Mouse (Mus musculus) mouse trophoblast stem cell (cell line): ENCODE data around the gene Slc39a3.

ENCODE experiments used
- in situ Hi-C, 2 experiments: fragments of 300-500 bp; cut with MseI, MboI; formaldehyde crosslinking; loops; 2 replicates in 1 of 2; 3 replicates in 1 of 2; pipeline ENCODE4 v1.15.1; 2025

Gene Slc39a3

DNA sequence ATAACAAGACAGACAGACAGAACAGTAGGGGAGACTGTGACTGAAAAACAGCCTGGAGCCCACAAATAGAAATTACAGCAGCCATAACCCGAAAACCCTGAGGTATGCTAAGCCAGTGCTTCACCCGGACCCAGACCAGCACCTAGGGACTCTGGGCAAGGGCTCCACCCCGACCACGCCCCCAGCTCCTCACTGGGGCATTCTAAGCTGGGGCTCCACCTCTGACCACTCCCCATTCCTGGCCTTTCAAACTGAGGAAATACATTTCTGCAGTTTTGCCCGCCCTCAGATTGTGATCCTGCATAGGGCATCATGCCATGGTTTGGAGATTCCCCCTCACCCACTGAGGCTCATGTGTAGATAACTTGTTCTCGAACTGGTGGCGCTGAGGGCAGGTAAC is 30.0 kb downstream of the Slc39a3 start:
- in situ Hi-C loops: no loop called here

DNA sequence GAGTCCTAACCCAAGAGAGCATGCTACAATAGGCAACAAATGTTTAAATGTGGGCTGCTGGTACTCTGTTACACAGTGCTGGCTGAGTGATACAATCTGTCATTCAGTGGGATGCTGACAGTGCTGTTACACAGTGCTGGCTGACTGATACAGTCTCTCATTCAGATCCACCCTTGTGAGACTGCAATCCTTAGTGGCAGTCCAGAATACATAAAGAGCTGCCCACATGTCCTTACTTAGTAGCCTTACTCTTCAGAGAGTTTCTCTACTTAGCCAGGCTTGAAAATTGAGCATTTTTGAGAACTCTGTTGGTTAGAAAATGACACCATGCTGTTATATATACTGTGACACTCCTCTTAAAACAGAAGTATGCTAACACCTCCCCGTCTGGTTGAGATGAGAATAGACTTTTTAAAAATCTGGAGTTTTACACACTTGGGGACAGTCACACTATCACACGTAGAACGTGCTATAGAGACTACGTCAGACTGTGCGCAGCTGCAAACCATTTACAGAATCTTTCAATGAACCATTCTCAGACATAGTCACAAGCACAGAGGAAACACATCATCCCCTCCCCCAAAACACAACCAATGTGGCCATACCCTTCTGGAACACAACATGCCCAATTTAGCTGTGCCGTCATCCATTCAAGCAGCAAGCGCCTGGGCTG is 31.1 kb downstream of the Slc39a3 start:
- in situ Hi-C loops: no loop called here

DNA sequence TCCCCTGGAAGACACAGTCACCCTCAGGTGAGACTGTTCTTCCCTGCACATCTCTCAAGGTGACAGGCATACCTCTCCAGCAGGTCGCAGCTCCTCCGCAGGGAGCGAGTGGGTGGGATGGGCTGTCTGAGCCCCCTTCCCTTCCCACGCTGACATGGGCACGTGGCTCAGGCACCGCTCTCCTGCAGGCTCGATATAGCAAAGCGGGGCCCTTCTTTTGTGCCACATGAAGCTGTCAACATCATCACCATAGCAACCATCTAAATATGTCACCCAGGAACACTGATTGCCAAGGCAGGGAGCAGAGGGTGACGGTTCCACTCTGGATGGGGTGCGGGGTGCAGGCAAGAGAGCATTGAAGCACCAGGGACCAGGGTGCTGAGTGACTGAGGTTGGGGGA is 36.1 kb downstream of the Slc39a3 start:
- in situ Hi-C loops: no loop called here

DNA sequence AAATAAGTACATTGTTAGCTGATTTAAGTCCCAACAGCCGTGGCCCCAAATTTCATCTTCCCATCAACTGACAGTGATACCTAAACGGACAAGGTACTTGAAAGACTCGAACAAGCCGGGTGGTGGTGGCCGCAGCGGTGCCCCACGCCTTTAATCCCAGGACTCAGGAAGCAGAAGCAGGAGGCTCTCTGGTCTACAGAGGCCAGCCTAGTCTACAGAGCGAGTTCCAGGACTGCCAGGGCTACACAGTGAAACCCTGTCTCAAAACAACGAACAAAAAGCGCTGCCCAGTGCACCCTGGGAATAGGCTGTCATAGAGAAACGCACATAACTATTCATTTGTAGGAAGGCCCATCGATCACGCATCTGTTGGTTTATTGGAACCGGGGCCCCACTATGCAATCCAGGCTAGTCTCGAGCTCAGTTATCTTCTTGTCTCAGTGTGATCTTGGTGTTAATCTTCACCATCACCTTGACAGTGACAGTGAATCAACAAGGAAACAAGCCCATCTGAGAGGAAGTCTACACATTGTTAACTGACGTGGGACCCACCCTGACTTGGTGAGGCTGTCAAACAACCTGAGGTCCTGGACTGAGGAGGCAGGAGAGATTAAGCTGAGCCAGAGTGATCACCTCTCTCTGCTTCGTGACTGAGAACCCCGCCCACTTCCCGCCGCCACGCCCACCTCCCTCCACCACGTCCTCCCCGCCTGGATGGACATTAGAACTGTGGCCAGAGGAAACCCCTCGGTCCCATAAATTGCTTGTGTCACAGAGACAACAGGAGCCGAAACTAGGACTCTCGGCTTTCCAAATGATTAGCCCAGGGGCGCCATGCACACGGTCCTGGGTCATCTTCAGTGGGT is 36.8 kb downstream of the Slc39a3 start:
- in situ Hi-C loops: no loop called here

- in situ Hi-C loops: loop anchor here in 1 of 2 experiments (5.0 kb wide), 1 partner anchor 43 kb away; no protein-coding TSS in a partner anchor
Observed at GRCm38 (mm10) chr10:80999362-81000196, 37.6 kb downstream of the Slc39a3 start.

GRCm38 (mm10) chr10:80998778-80999177 is 38.4 kb downstream of the Slc39a3 start:
- in situ Hi-C loops: loop anchor here in 1 of 2 experiments (5.0 kb wide), 1 partner anchor 44 kb away; no protein-coding TSS in a partner anchor

- in situ Hi-C loops: loop anchor here in 1 of 2 experiments (5.0 kb wide), 1 partner anchor 44 kb away; no protein-coding TSS in a partner anchor
Observed at GRCm38 (mm10) chr10:80998021-80998420, 39.2 kb downstream of the Slc39a3 start.

DNA sequence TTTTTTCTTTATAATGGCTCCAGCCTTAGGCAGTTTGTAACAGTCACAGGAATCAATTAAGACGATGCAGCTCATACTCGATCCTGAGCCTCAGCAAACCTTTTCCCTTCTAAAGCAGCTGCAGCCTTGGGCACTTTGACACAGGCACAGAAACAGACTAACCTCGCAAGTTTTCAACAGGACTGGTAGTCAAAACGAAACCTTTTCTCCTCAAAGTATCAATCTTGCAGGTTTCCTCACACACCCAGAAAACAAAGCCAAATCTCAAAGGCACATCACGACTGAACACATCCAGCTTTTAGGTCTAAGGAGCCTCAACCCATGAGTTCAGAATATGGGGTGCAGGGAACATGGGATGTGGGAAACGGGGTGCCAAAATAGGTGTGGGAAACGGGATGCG is 39.9 kb downstream of the Slc39a3 start:
- in situ Hi-C loops: loop anchor here in 1 of 2 experiments (5.0 kb wide), 1 partner anchor 45 kb away; no protein-coding TSS in a partner anchor

GRCm38 (mm10) chr10:80996501-80996900 is 40.7 kb downstream of the Slc39a3 start:
- in situ Hi-C loops: loop anchor here in 1 of 2 experiments (5.0 kb wide), 1 partner anchor 46 kb away; no protein-coding TSS in a partner anchor

GRCm38 (mm10) chr10:80995091-80995632 is 42.1 kb downstream of the Slc39a3 start:
- in situ Hi-C loops: loop anchor here in 1 of 2 experiments (5.0 kb wide), 1 partner anchor 47 kb away; no protein-coding TSS in a partner anchor

DNA sequence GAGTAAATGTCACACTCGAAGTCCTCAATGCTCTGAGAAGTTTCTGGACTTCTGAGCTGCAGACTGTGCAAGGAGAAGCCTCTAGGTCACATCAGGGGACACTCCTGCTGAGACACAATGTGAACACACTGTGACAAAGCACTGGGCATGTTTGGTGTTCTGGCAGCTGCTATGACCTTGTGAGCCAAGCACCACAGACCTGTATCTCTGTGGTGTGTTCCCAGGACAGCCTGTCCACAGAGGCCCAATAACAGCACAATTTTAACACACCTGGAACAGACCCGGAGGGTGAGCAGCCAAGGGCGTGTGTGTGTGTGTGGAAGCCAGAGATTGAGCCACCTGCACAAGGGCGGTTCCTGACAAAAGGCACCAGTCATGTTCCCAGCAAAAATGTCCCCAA is 42.6 kb downstream of the Slc39a3 start:
- in situ Hi-C loops: loop anchor here in 1 of 2 experiments (5.0 kb wide), 2 partner anchors 48 to 67 kb away; no protein-coding TSS in a partner anchor

- in situ Hi-C loops: loop anchor here in 1 of 2 experiments (5.0 kb wide), 1 partner anchor 66 kb away; no protein-coding TSS in a partner anchor
Observed at GRCm38 (mm10) chr10:80993276-80993675, 44.0 kb downstream of the Slc39a3 start.

GRCm38 (mm10) chr10:80991945-80992344 is 45.3 kb downstream of the Slc39a3 start:
- in situ Hi-C loops: loop anchor here in 1 of 2 experiments (5.0 kb wide), 1 partner anchor 65 kb away; no protein-coding TSS in a partner anchor

DNA sequence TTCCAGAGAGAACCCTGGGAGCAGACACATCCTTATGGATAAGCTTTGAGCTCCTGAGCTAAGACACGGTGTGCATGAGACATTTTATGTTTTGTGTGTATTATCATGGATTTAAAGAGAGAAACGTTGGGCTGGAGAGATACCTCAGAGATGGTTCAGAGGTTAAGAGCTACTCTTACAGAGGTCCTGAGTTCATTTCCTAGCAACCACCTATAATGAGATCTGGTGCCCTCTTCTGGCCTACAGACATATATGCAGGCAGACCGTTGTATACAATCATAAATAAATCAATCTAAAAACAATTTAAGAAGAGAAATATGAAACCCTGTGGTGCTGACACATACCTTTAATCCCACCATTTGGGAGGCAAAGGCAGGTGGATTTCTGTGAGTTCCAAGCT is 46.2 kb downstream of the Slc39a3 start:
- in situ Hi-C loops: loop anchor here in 1 of 2 experiments (5.0 kb wide), 1 partner anchor 64 kb away; no protein-coding TSS in a partner anchor

GRCm38 (mm10) chr10:80990406-80990805 is 46.8 kb downstream of the Slc39a3 start:
- in situ Hi-C loops: loop anchor here in 1 of 2 experiments (5.0 kb wide), 1 partner anchor 63 kb away; no protein-coding TSS in a partner anchor

- in situ Hi-C loops: loop anchor here (5.0 kb wide), 1 partner anchor 63 kb away; no protein-coding TSS in a partner anchor
Observed at GRCm38 (mm10) chr10:80989854-80990253, 47.4 kb downstream of the Slc39a3 start.

DNA sequence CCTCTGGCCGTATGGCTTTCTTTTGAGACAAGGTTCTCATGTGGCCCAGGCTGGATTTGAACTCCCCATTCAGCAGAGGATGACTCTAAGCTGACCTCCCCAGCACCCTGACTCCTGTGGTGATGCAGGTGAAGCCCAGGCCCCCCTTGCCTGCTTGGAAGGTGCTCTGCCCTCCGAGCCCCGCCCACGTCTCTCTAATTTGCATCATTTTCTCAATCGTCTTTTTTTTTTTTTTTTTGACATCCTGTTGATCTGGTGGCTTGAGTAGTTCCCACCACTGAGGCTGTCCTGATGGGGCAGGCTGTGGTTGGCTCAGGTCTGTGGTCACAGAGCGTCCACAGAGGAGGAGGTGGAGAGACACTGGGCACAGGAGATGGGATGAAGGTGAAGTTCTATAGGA is 47.8 kb downstream of the Slc39a3 start:
- in situ Hi-C loops: loop anchor here in 1 of 2 experiments (5.0 kb wide), 1 partner anchor 62 kb away; no protein-coding TSS in a partner anchor

DNA sequence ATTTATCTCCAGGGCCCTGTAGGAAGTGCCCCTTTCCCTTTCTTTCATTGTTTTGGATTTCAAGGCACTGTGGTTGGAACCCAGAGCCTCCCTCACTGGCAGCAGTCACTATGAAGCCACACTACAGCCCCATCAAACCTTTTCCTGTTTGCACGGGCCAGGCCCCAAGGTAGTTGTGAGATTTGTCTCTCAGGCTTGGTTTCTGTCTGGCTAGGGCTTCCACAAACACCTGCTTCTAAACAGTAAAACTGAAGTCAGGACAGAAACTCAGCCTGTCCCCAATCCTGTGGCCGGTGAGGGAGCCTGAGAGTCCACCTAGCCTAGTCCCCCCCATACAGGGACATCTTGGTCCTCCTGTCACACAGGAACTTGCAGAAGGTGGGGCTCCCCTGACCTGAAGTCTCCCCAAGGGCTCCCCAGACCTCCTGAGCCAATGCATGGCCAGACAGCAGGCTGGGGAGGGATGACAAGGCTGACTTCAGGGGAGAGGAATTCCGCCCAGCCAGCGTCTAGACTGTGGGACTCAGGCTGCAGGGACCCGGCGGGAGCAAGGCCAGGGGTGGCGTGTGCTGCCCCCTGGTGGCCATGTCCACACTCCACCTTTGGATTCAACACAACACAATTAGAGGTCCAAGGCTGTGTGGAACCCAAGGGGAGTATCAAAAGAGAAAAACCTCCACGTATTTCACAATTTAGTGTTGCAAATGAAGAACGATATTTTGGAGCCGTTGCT is 49.4 kb downstream of the Slc39a3 start:
- in situ Hi-C loops: loop anchor here in 1 of 2 experiments (5.0 kb wide), 1 partner anchor 61 kb away; no protein-coding TSS in a partner anchor

DNA sequence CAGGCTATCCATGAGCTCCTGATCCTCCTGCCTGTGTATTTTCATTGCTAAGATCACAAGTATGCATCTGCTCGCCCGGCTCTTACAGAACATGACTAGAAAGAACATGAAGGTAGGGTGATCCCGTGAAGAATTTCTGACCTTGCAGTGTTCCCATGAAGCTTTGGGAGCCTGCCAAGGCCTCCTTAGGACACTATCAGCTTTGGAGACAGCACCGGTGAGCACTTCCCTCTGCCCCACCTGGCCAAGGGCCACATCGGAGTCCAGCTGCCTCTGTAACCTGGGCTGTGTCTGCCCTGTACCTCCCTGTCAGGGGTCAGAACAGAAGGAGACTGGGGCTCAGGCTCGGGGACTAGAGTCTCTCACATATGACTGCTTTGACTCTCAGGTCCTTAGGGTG is 50.5 kb downstream of the Slc39a3 start:
- in situ Hi-C loops: loop anchor here in 1 of 2 experiments (5.0 kb wide), 1 partner anchor 59 kb away; no protein-coding TSS in a partner anchor
